Mouse (Mus musculus) retina, postnatal 7 days (tissue): ENCODE results near the gene 1700011M02Rik.
A peak's percentile ranks its signal among the peaks of the same experiment; 100 is the strongest.
"Not testable (repeated sequence)": the region's sequence is repeated elsewhere in the genome, so short reads cannot be mapped to it uniquely, and the experiment has no call there.

Source experiments
- DNase-seq: peaks from one replicate; pipeline ENCODE4 v3.0.0-alpha.2; 2012; ENCODE audit warnings: low read depth, low spot score

1700011M02Rik gene

GRCm38 (mm10) chrX:102908587-102908986, at the start of gene 1700011M02Rik, which contains the start of gene Dmrtc1a:
TSS of gene 1700011M02Rik (plus strand) at chrX:102908905.
TSS of gene Dmrtc1a (minus strand) at chrX:102908687.
- DNase-seq, result not testable (repeated sequence)

- no peak for DNase-seq
These were observed 40.8 kb upstream of the 1700011M02Rik start, which contains the start of gene 1700031F05Rik for GRCm38 (mm10) chrX:102867871-102868270. TSS of gene 1700031F05Rik (minus strand) at chrX:102867971.

GRCm38 (mm10) chrX:102914823-102915222, 6.1 kb downstream of the 1700011M02Rik start:
- not testable (repeated sequence) for DNase-seq

- DNase-seq, result not testable (repeated sequence)
These were observed 18.0 kb downstream of the 1700011M02Rik start for GRCm38 (mm10) chrX:102926707-102927106.

GRCm38 (mm10) chrX:102928072-102928471, 19.4 kb downstream of the 1700011M02Rik start, which contains the start of gene 1700018G05Rik:
TSS of gene 1700018G05Rik (plus strand) at chrX:102928372.
- not testable (repeated sequence) for DNase-seq

GRCm38 (mm10) chrX:102932992-102933570, 24.4 kb downstream of the 1700011M02Rik start:
- no peak for DNase-seq

- DNase-seq, result peak; percentile 36
These were observed 25.1 kb downstream of the 1700011M02Rik start for GRCm38 (mm10) chrX:102933571-102934394.

GRCm38 (mm10) chrX:102934395-102934764, 25.7 kb downstream of the 1700011M02Rik start:
- DNase-seq, result no peak

- no peak for DNase-seq
These were observed 28.0 kb downstream of the 1700011M02Rik start for GRCm38 (mm10) chrX:102936743-102937142.

- not testable (repeated sequence) for DNase-seq
These were observed 41.4 kb downstream of the 1700011M02Rik start for GRCm38 (mm10) chrX:102950136-102950535.

GRCm38 (mm10) chrX:102958917-102959316, 50.2 kb downstream of the 1700011M02Rik start:
- peak; percentile 20 for DNase-seq
